Mouse (Mus musculus): ENCODE data around the gene Sncg. TPM values are rescaled to one million over a fixed set of nuclear protein-coding genes. Genes with fewer than 3 reads are reported as not detected.

Sncg gene
- not detected for polyA plus RNA-seq (2017; shearing (Covaris generic))

DNA sequence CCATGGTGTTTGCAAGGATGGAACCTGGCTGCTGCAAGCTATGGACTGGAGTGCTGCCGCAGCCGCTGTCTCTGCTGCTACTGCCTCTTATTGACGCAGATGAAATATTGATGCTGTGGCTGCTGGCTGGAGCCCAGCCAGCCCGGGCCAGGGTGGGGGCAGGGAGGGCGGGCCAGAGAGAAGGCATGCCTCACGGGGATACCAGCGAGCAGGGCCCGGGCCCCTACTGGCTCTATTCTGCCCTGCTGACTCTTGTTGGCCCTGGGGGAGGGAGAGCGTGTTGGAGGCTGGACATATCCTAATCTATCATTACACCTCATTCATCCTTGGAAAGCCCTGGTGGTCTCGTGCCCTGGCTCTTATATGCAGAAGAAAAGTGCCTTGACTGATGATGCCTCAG lies at the start of gene Sncg:
Sncg (minus strand) TSS at position 213 of the 400 bp plus-strand sequence.

DNA sequence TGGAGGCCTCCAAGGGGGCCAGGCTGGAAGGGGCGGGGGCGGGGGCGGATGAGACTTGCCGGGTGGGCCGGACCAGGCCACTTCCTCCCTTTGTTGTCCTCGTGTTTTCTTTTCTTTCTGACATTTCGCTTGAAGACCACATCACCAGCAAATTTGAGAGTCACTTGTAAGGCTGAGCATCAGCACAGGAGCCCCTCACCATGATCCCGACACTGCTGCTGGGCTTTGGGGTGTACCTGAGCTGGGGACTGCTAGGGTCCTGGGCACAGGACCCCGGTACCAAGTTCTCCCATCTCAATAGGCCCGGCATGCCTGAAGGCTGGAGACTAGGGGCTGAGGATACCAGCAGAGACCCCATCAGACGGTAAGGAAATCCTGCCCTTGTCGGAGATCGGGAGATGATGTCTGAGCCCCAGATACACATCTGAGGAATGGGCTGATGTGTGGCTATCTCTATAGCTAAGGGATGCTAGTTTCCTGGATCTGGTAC lies 871 bp upstream of the Sncg start, which contains the start of gene Mmrn2:
Mmrn2 (plus strand) TSS at position 51 of the 490 bp plus-strand sequence.

DNA sequence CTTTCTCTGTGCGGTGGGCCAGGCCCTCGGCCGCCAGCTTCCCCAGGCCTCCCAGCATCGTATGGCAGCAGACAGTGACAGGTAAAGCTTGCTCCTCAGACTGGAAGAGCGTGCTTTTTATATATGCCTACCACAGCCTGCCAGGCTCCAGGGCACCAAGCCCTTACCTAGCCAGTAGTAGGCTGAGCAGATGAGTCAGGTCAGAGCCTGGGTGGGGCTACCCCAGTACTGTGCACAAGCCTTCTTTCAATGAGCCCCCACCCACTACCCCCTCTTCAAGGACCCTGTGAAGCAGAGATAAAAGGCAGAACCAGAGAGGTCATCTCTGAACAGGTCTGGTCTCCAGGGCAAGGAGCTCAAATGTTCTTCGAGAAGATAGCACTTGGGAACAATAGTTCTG lies 19.3 kb downstream of the Sncg start, which contains the start of gene Fam25c:
Fam25c (minus strand) TSS at position 133 of the 400 bp plus-strand sequence.

Other genes with a start within 250 kb of the Sncg start
- not detected for gene Npy4r, start 222.3 kb downstream of the Sncg start, polyA plus RNA-seq (2017; shearing (Covaris generic))
- not detected for gene Gprin2, start 173.1 kb downstream of the Sncg start, polyA plus RNA-seq (2017; shearing (Covaris generic))
- 1.0 TPM for gene Syt15, start 155.2 kb downstream of the Sncg start, polyA plus RNA-seq (2017; shearing (Covaris generic))
- gene Shld2, start 64.3 kb downstream of the Sncg start, polyA plus RNA-seq (2017; shearing (Covaris generic)): 22.7 TPM
- 119 TPM for gene Glud1, start 64.1 kb downstream of the Sncg start, polyA plus RNA-seq (2017; shearing (Covaris generic))
- not detected for gene Fam25c, start 19.4 kb downstream of the Sncg start, polyA plus RNA-seq (2017; shearing (Covaris generic))
- gene Mmrn2, start 676 bp upstream of the Sncg start, polyA plus RNA-seq (2017; shearing (Covaris generic)): not detected
- gene Bmpr1a, start 128.6 kb upstream of the Sncg start, polyA plus RNA-seq (2017; shearing (Covaris generic)): 3.0 TPM
- gene 9230112D13Rik, start 148.0 kb upstream of the Sncg start, polyA plus RNA-seq (2017; shearing (Covaris generic)): not detected
- not detected for gene Ldb3, start 213.9 kb upstream of the Sncg start, polyA plus RNA-seq (2017; shearing (Covaris generic))
- gene Opn4, start 225.4 kb upstream of the Sncg start, polyA plus RNA-seq (2017; shearing (Covaris generic)): 0.49 TPM